Mouse (Mus musculus): Measurements from ENCODE around the gene Arhgap17. TPM values are rescaled to one million over a fixed set of nuclear protein-coding genes. Genes with fewer than 3 reads are reported as not detected.

Gene Arhgap17
- total RNA-seq, 2 experiments from 2014 or later, result 22.4 to 24.2 TPM

GRCm38 (mm10) chr7:123370700-123371099 lies 985 bp upstream of the Arhgap17 start:
- DNase-seq, result no peak
- intact Hi-C loops (cut with DNase I), result no loop called here

GRCm38 (mm10) chr7:123368778-123369746 lies 653 bp downstream of the Arhgap17 start:
- intact Hi-C loops (cut with DNase I), result loop anchor here (2.0 to 5.0 kb wide), 2 partner anchors 28 to 37 kb away; no protein-coding TSS in a partner anchor
- DNase-seq, result peak in 1 of 2 experiments; percentile 66

GRCm38 (mm10) chr7:123368187-123368586 lies 1.5 kb downstream of the Arhgap17 start:
- intact Hi-C loops (cut with DNase I), result loop anchor here (2.0 to 5.0 kb wide), 2 partner anchors 27 to 36 kb away; no protein-coding TSS in a partner anchor
- DNase-seq, result no peak

- intact Hi-C loops (cut with DNase I), result loop anchor here (2.0 to 5.0 kb wide), 2 partner anchors 27 to 35 kb away; no protein-coding TSS in a partner anchor
- no peak for DNase-seq
These were observed 2.2 kb downstream of the Arhgap17 start for GRCm38 (mm10) chr7:123367218-123368150.

- intact Hi-C loops (cut with DNase I), result loop anchor here (5.0 kb wide), 1 partner anchor 35 kb away; no protein-coding TSS in a partner anchor
These were observed 2.9 kb downstream of the Arhgap17 start for GRCm38 (mm10) chr7:123366806-123367205.

GRCm38 (mm10) chr7:123365876-123366741 lies 3.6 kb downstream of the Arhgap17 start:
- intact Hi-C loops (cut with DNase I), result loop anchor here (5.0 kb wide), 1 partner anchor 34 kb away; no protein-coding TSS in a partner anchor
- DNase-seq, result no peak

More at GRCm38 (mm10) chr7:123366806-123367205, 2.9 kb downstream of the Arhgap17 start:
- DNase-seq, result no peak

- intact Hi-C loops (cut with DNase I), result no loop called here
- no peak for DNase-seq
These were observed 5.7 kb downstream of the Arhgap17 start for GRCm38 (mm10) chr7:123363971-123364370.

- DNase-seq, result no peak
- intact Hi-C loops (cut with DNase I), result no loop called here
These were observed 6.9 kb downstream of the Arhgap17 start for GRCm38 (mm10) chr7:123362806-123363205.

GRCm38 (mm10) chr7:123361229-123361980 lies 8.3 kb downstream of the Arhgap17 start:
- intact Hi-C loops (cut with DNase I), result no loop called here
- no peak for DNase-seq

GRCm38 (mm10) chr7:123360185-123360584 lies 9.5 kb downstream of the Arhgap17 start:
- intact Hi-C loops (cut with DNase I), result no loop called here
- DNase-seq, result no peak

- no peak for DNase-seq
- intact Hi-C loops (cut with DNase I), result no loop called here
These were observed 10.6 kb downstream of the Arhgap17 start for GRCm38 (mm10) chr7:123359101-123359500.

- DNase-seq, result no peak
- intact Hi-C loops (cut with DNase I), result no loop called here
These were observed 13.6 kb downstream of the Arhgap17 start for GRCm38 (mm10) chr7:123356158-123356557.

- no peak for DNase-seq
- intact Hi-C loops (cut with DNase I), result no loop called here
These were observed 14.9 kb downstream of the Arhgap17 start for GRCm38 (mm10) chr7:123354851-123355250.

- intact Hi-C loops (cut with DNase I), result no loop called here
- no peak for DNase-seq
These were observed 15.3 kb downstream of the Arhgap17 start for GRCm38 (mm10) chr7:123354392-123354791.

- intact Hi-C loops (cut with DNase I), result no loop called here
- no peak for DNase-seq
These were observed 15.8 kb downstream of the Arhgap17 start for GRCm38 (mm10) chr7:123353879-123354278.

- DNase-seq, result no peak
- intact Hi-C loops (cut with DNase I), result no loop called here
These were observed 16.6 kb downstream of the Arhgap17 start for GRCm38 (mm10) chr7:123353081-123353480.

- no peak for DNase-seq
- intact Hi-C loops (cut with DNase I), result no loop called here
These were observed 19.5 kb downstream of the Arhgap17 start for GRCm38 (mm10) chr7:123350243-123350642.

- no peak for DNase-seq
- intact Hi-C loops (cut with DNase I), result no loop called here
These were observed 19.9 kb downstream of the Arhgap17 start for GRCm38 (mm10) chr7:123349813-123350212.
